Mouse (Mus musculus) heart, adult 2 months (tissue): ENCODE results near the gene Napepld. TPM values are rescaled to one million over a fixed set of nuclear protein-coding genes. Genes with fewer than 3 reads are reported as not detected.

Experiments used
- DNase-seq, 2 experiments: peaks; one replicate each; pipeline ENCODE4 v3.0.0; 2021
- H3K27ac ChIP-seq: fragments of 200-600 bp; 2 replicates; pipeline ENCODE4 v1.8.1; 2022
- H3K27me3 ChIP-seq: fragments of 200-500 bp; 2 replicates; pipeline ENCODE4 v1.6.1; 2012; ENCODE audit warnings: mild to moderate bottlenecking, low read length, inconsistent platforms, mixed read lengths; ENCODE audit not compliant: control insufficient read depth, insufficient read depth
- H3K36me3 ChIP-seq: fragments of 200-500 bp; 2 replicates; pipeline ENCODE4 v1.6.1; 2012; ENCODE audit warnings: low read length, inconsistent platforms; ENCODE audit not compliant: control insufficient read depth, insufficient read depth
- H3K4me1 ChIP-seq: fragments of 200-500 bp; 2 replicates; pipeline ENCODE4 v1.6.1; 2011; ENCODE audit warnings: low read length; ENCODE audit not compliant: control insufficient read depth, insufficient read depth
- H3K4me3 ChIP-seq: fragments of 200-600 bp; 2 replicates; pipeline ENCODE4 v1.8.1; 2022
- H3K79me2 ChIP-seq: fragments of 200-500 bp; replicated peaks from 2 replicates; pipeline ENCODE4 v1.6.1; 2012; ENCODE audit warnings: mild to moderate bottlenecking, inconsistent platforms, low read length, moderate library complexity, mixed read lengths; ENCODE audit not compliant: control insufficient read depth, insufficient read depth
- H3K9ac ChIP-seq: fragments of 200-500 bp; 2 replicates; pipeline ENCODE4 v1.6.1; 2012; ENCODE audit warnings: low read depth, mild to moderate bottlenecking, control low read depth, inconsistent platforms, low read length, mixed read lengths
- CTCF ChIP-seq: fragments of 200-600 bp; IDR thresholded peaks from 2 replicates; pipeline ENCODE4 v1.8.1; 2022; ENCODE audit warnings: antibody characterized with exemption, mild to moderate bottlenecking, moderate library complexity
- EP300 ChIP-seq: fragments of 200-500 bp; IDR thresholded peaks from 2 replicates; pipeline ENCODE4 v1.6.1; 2011; ENCODE audit warnings: low read depth, low read length, control low read depth; ENCODE audit not compliant: insufficient read depth
- POLR2A ChIP-seq: fragments of 200-500 bp; IDR thresholded peaks from 2 replicates; pipeline ENCODE4 v1.6.1; 2011; ENCODE audit warnings: mild to moderate bottlenecking, low read depth, low read length, control low read depth; ENCODE audit not compliant: insufficient read depth
- WGBS: fragments of 180-500 bp; shearing (Covaris S2); methylation state at CpG from one replicate; pipeline ENCODE4 v1.1.7; 2018; 5-methylcytosine and 5-hydroxymethylcytosine counted together
- intact Hi-C: fragments of 180-260 bp; cut with DNase I; formaldehyde crosslinking; loops from one replicate; pipeline ENCODE4 v1.15.1; 2025
- long read RNA-seq: library from polyadenylated mRNA; stranded (forward); transcript quantifications from one replicate; pipeline ENCODE4 v2.0.0, GENCODE M21; 2021
- polyA plus RNA-seq: library from polyadenylated mRNA; depleted of rRNA; stranded (reverse); fragments of >200 nt; gene quantifications from 2 replicates; pipeline ENCODE4 v1.2.3, GENCODE M21; 2012; rRNA removed
- total RNA-seq, 2 experiments: library from RNA; stranded (reverse); gene quantifications; 2 replicates each; pipeline ENCODE4 v1.2.3; 2021

Gene Napepld
- total RNA-seq (1 to 10 TPM; 5.4 to 5.9 TPM), polyA plus RNA-seq (2.4 and 3.7 TPM in 2 replicates)
- long read RNA-seq, partial matches to known transcripts = 1 of 9 reads
- long read RNA-seq, other reads (novel, unspliced or antisense) = 4 of 9 reads

DNA sequence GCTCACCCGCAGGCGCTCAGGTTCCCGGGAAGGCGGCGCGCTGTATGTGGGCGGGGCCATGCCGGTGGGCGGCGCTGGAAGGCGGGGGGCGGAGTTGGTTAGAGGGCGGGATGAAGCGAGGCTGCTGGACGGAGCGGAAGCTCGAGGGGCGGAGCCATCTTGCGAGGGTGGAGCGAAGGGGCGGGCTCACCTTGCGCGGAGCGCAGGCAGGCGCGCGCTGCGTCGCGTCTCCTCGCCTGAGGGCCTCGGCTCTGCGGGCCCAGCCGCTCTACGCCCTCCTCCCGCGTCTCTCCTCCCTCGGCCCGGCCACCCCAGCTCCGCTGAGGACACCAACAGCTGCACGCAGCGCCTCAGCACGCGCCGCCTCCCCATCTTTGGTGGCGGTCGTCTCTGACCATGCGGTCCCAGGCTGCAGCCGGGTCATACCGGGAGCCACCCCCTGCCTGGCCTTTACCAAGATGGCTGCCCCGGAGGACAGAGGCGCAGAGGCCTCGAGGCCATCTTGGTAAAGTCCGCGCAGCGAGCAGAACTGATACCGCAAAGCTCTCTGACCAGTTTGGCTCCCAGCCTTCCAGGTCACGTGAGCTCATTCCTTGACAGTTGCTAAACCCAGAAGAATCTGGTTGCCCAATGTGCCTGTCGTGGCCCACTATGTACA lies at the start of gene Napepld:
Napepld (minus strand) TSS at position 46 of the 658 bp plus-strand sequence.
- intact Hi-C loops = loop anchor here (1.0 to 5.0 kb wide), 2 partner anchors 36 to 54 kb away; partner anchors contain the start of genes Armc10, Fbxl13 and Pmpcb
- no peaks in the 10 kb centered on the region; the same call in 1 of the 2 replicates for H3K4me1 ChIP-seq
- DNase-seq = peak; percentile 99 to 100
- H3K36me3 ChIP-seq = peaks cover 3% of the 10 kb centered on the region
- TF ChIP-seq CTCF (no peak), POLR2A (peak; percentile 95), EP300 (peak; percentile 62; the same call in 1 of the 2 replicates)
- no peaks in the 10 kb centered on the region for H3K79me2 ChIP-seq
- peak within 1 kb of the TSS; percentile 98 for H3K27ac ChIP-seq
- WGBS = under 1% methylated on average over 39 of the region's 59 CpGs
- H3K27me3 ChIP-seq = no peaks in the 10 kb centered on the region
- H3K9ac ChIP-seq = peak within 1 kb of the TSS; percentile 80
- peak within 1 kb of the TSS; percentile 64 for H3K4me3 ChIP-seq

DNA sequence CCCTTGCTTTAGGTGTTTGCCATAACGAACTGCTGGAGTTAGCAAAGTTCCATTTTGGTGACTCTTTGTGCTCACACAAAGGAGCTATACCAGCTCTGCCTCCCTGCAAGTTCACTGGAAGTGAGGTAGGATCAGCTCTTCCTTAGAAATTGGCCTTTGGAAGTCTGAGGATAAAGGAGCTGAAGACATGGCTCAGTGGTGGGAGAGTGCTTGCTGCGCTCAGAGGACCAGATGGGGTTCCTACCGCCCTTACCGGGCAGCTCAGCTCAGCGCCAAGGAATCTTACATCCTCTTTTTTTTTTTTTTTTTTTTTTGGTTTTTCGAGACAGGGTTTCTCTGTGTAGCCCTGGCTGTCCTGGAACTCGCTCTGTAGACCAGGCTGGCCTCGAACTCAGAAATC lies 44.8 kb upstream of the Napepld start:
- intact Hi-C loops = no loop called here
- Histone ChIP-seq H3K4me3 (no peak overlapping the region), H3K4me1 (no peaks in the 10 kb centered on the region), H3K9ac (no peak overlapping the region), H3K36me3 (peaks cover 2% of the 10 kb centered on the region), H3K79me2 (no peaks in the 10 kb centered on the region), H3K27me3 (no peaks in the 10 kb centered on the region), H3K27ac (no peak overlapping the region)
- 90% methylated on average over 8 of the region's 8 CpGs for WGBS
- DNase-seq = no peak
- no peak for TF ChIP-seq CTCF
- TF ChIP-seq EP300 = no peak
- TF ChIP-seq POLR2A = no peak

DNA sequence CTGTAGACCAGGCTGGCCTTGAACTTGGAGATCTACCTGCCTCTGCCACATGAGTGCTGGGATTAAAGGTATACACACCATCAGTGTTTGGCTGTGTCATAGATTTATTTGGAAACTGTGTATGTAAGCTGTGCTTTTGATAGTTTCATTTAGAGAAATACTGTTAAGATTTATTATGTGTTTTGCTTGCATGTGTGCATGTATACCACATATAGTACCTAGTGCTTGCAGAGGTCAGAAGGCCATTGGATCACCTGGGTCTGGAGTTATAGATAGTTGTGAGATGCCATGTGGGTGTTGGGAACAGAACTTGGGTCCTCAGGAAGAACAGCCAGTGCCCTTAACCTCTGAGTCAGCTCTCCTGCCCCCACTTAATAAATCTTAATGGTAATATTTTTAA lies 43.5 kb upstream of the Napepld start:
- Histone ChIP-seq H3K27me3 (no peaks in the 10 kb centered on the region), H3K9ac (no peak overlapping the region), H3K79me2 (no peaks in the 10 kb centered on the region), H3K4me1 (no peaks in the 10 kb centered on the region), H3K27ac (no peak overlapping the region), H3K4me3 (no peak overlapping the region), H3K36me3 (peaks cover 2% of the 10 kb centered on the region)
- no peak for TF ChIP-seq POLR2A
- TF ChIP-seq EP300 = no peak
- no peak for TF ChIP-seq CTCF
- intact Hi-C loops = no loop called here
- no peak for DNase-seq

DNA sequence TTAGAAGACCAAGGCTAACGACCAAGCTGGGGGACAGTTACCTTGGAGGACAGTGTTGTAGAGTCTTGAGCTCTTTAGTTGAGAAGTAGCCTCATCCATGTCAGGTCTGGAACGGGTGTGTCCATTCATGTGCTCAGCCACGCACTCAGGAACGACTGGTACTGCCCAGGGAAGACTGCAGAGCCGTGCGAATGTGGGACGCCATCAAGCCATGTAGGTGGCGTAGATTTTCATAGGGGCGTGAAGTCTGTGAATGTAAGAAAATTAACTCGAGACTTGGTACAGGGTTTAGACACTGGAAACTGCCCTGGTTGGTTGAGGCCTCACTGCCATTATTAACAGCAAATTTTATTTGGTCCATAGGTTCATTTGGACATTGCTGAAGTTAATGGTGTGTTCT lies 42.4 kb upstream of the Napepld start:
- H3K27ac ChIP-seq = no peak overlapping the region
- DNase-seq = no peak
- H3K9ac ChIP-seq = no peak overlapping the region
- no peaks in the 10 kb centered on the region for H3K4me1 ChIP-seq
- H3K36me3 ChIP-seq = peaks cover 2% of the 10 kb centered on the region
- 93% methylated on average over 10 of the region's 10 CpGs for WGBS
- no peak overlapping the region for H3K4me3 ChIP-seq
- TF ChIP-seq EP300 (no peak), POLR2A (no peak), CTCF (no peak)
- intact Hi-C loops = no loop called here
- H3K79me2 ChIP-seq = no peaks in the 10 kb centered on the region
- H3K27me3 ChIP-seq = no peaks in the 10 kb centered on the region

DNA sequence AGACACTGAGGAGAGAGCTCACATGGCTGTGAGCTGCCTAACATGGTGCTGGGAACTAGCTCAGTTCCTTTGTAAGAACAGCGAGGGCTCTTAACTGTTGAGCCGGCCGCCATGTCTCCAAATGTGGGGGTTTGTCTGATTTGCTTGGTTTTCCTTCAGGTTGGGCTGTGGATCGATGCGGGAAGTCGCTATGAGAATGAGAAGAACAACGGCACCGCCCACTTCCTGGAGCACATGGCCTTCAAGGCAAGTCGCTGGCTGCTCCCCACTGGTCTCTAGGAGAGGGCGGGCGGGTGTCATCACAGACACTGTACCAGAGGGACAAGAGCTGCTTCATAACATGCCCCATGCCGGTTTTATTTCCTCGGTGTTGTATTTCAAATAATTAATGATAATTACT lies 38.7 kb upstream of the Napepld start:
- Histone ChIP-seq H3K27ac (no peak overlapping the region), H3K36me3 (no peaks in the 10 kb centered on the region; the same call in 1 of the 2 replicates), H3K4me3 (no peak overlapping the region), H3K27me3 (no peaks in the 10 kb centered on the region), H3K9ac (no peak overlapping the region), H3K4me1 (peaks cover 5% of the 10 kb centered on the region), H3K79me2 (no peaks in the 10 kb centered on the region)
- intact Hi-C loops = no loop called here
- WGBS = 77% methylated on average over 13 of the region's 13 CpGs
- TF ChIP-seq CTCF (no peak), EP300 (no peak), POLR2A (no peak)
- no peak for DNase-seq

DNA sequence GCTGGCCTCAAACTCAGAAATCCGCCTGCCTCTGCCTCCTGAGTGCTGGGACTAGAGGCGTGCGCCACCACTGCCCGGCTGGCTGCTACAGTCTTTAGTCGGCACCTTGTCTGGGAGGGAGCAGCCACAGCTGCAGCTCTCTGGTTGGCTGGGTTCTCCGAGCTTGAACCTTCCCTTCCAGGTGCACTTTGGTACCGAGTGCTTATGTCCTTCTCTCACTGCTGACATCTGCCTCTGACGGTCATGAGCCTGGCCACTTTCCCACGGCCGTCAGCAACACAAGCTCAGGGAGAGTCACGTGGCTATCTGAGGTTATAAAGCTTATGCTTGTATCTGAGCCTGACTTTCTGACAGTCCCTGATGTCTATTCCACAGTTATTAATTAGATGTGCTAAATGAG lies 37.9 kb upstream of the Napepld start:
- Histone ChIP-seq H3K9ac (no peak overlapping the region), H3K36me3 (no peaks in the 10 kb centered on the region; the same call in 1 of the 2 replicates), H3K4me3 (no peak overlapping the region), H3K79me2 (no peaks in the 10 kb centered on the region), H3K27me3 (no peaks in the 10 kb centered on the region), H3K4me1 (peaks cover 5% of the 10 kb centered on the region), H3K27ac (no peak overlapping the region)
- TF ChIP-seq EP300 (no peak), POLR2A (no peak), CTCF (no peak)
- 78% methylated on average over 11 of the region's 11 CpGs for WGBS
- DNase-seq = no peak
- intact Hi-C loops = no loop called here
